Mouse (Mus musculus): Measurements from ENCODE around the gene Slc1a3. TPM values are rescaled to one million over a fixed set of nuclear protein-coding genes. Genes with fewer than 3 reads are reported as not detected.
A peak's percentile ranks its signal among the peaks of the same experiment; 100 is the strongest.

Gene Slc1a3
- polyA plus RNA-seq (2014; fragmentation: Nextera tagmentation; extraction: Ambion mirVana) = 48.7 and 49.3 TPM in 2 replicates

DNA sequence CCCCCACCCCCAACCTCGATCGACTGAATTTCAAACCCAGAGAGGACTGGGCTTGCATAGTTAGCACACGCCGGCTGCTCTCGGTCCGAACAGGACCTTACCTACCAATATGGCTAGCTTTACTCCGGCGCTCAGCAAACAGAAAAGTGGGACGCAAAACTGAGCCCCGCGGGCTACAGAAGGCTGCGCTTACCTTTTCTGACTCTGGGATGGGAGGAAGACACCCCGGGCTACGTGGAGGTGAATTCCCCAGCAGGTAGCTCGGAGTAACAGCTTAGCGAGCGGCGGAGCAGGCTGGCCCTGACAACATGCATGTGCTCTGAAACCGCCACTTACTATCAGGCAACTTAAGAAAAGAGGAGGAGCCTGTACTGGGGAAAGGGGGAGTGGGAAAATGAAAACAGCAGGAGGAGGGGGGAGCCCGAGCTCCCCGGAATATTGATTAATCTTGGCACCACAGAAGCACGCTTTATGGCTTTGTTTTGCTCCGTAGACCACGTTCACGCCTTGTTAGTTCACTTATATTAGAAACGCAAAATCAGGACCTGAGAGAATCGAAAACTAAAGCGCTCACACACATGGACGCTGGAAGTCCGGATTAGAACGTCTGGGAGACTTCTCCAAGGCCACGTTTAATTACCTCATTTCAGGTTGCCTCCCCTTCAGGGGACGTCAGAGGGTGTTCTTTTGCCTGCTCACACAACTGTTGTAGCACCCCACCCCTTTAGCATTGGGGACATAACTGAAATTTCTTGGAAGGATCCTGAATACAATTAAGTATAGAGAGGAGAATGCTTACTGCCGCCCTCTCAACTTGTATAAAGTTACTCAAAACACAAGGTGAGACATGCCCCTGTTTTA lies at the start of gene Slc1a3:
TSS of gene Slc1a3 (minus strand) at position 619 of the 861 bp plus-strand sequence.
- Histone ChIP-seq H3K27me3 (ENCODE audit: control insufficient read depth, insufficient read depth, low read length) (no peaks in the 10 kb centered on the region; the same call in 1 of the 2 replicates), H3K4me2 (ENCODE audit: low read depth, low read length, severe bottlenecking) (peak within 1 kb of the TSS; percentile 91), H3K27ac (ENCODE audit: low read depth, low read length) (no peak within 1 kb of the TSS), H3K9me3 (ENCODE audit: control insufficient read depth, low read length) (no peaks in the 10 kb centered on the region), H3K9ac (ENCODE audit: low read length) (peak within 1 kb of the TSS; percentile 72), H3K4me1 (replicated peaks; ENCODE audit: control insufficient read depth, insufficient read depth, low read length) (peaks cover 2% of the 10 kb centered on the region; the same call in 1 of the 2 replicates), H3K36me3 (ENCODE audit: control insufficient read depth, insufficient read depth, low read length) (no peaks in the 10 kb centered on the region; the same call in 1 of the 2 replicates), H3K4me3 (ENCODE audit: low read depth, low read length) (peak within 1 kb of the TSS; percentile 62)
- ATAC-seq (replicated peaks; ENCODE audit: low FRiP score) (peak; percentile 94), DNase-seq (ENCODE audit: low spot score) (peak; percentile 71)
- WGBS = under 1% methylated on average over 34 of the region's 34 CpGs

DNA sequence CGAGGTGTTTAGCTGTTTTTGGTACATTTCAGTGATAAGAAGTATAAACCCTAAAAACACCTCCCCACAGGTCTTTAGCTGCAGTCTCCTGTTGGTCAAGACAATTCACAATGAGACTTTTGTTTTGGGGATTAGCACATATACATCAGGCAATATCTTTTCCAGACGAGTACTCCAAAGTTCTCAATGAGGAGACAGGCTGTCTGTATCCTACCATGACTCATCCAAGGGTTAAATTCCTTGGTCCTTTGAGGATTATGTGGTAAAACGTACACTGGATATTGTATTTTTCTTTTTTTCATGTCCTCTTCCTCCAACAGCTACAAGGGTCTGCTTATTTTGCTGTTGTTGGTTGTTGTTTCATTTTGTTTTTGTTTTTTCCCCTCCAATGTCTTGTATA lies 48.5 kb upstream of the Slc1a3 start:
- 65% methylated on average over 3 of the region's 3 CpGs for WGBS
- Histone ChIP-seq H3K4me3 (ENCODE audit: low read depth, low read length) (no peak overlapping the region), H3K9me3 (ENCODE audit: control insufficient read depth, low read length) (no peaks in the 10 kb centered on the region), H3K9ac (ENCODE audit: low read length) (no peak overlapping the region), H3K4me2 (ENCODE audit: low read depth, low read length, severe bottlenecking) (no peak overlapping the region), H3K27me3 (ENCODE audit: control insufficient read depth, insufficient read depth, low read length) (no peaks in the 10 kb centered on the region), H3K36me3 (ENCODE audit: control insufficient read depth, insufficient read depth, low read length) (no peaks in the 10 kb centered on the region), H3K4me1 (replicated peaks; ENCODE audit: control insufficient read depth, insufficient read depth, low read length) (no peaks in the 10 kb centered on the region), H3K27ac (ENCODE audit: low read depth, low read length) (no peak overlapping the region)
- ATAC-seq (replicated peaks; ENCODE audit: low FRiP score) (no peak), DNase-seq (ENCODE audit: low spot score) (no peak)

DNA sequence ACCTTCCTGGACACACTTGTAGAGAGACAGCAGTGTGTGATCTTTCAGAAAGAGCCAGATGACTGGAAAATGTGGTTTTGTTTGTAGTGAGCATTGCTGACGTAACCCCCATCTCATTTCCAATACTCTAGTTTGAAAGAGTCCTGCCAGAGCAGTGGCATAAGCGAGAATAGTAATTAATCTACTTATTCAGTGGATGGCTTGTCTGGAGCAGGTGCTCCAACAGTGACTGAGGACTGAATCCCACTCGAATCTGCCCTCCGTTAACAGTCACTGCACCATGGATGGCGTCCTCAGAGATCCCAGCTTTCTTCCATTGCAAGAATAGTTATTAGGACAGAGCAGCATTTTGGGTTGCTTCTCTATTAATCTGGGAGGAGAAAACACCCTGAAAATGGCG lies 45.9 kb upstream of the Slc1a3 start:
- Histone ChIP-seq H3K4me1 (replicated peaks; ENCODE audit: control insufficient read depth, insufficient read depth, low read length) (no peaks in the 10 kb centered on the region), H3K27ac (ENCODE audit: low read depth, low read length) (no peak overlapping the region), H3K4me3 (ENCODE audit: low read depth, low read length) (no peak overlapping the region), H3K4me2 (ENCODE audit: low read depth, low read length, severe bottlenecking) (no peak overlapping the region), H3K9ac (ENCODE audit: low read length) (no peak overlapping the region), H3K9me3 (ENCODE audit: control insufficient read depth, low read length) (no peaks in the 10 kb centered on the region), H3K36me3 (ENCODE audit: control insufficient read depth, insufficient read depth, low read length) (no peaks in the 10 kb centered on the region), H3K27me3 (ENCODE audit: control insufficient read depth, insufficient read depth, low read length) (no peaks in the 10 kb centered on the region)
- 72% methylated on average over 6 of the region's 6 CpGs for WGBS
- ATAC-seq (replicated peaks; ENCODE audit: low FRiP score) (no peak), DNase-seq (ENCODE audit: low spot score) (no peak)

DNA sequence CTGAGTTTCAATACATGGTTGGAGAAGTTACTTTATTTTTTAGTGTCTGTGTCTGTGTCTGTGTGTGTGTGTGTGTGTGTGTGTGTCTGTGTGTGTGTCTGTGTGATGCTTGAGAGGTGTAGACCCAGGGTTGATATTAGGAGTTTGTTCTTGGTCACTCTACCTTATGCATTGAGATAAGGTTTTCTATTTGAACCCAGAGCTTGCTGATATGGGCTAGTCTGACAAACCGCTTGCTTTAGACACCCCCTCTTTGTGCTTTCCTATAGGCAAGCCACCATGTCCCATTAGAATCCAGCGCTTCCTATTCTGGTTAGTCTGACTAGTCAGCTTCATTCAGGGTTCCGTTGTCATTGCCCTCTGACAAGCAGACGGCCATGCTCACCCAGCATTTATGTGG lies 39.2 kb upstream of the Slc1a3 start:
- ATAC-seq (replicated peaks; ENCODE audit: low FRiP score) (no peak), DNase-seq (ENCODE audit: low spot score) (no peak)
- WGBS = 91% methylated on average over 4 of the region's 4 CpGs
- Histone ChIP-seq H3K9me3 (ENCODE audit: control insufficient read depth, low read length) (no peaks in the 10 kb centered on the region), H3K27me3 (ENCODE audit: control insufficient read depth, insufficient read depth, low read length) (no peaks in the 10 kb centered on the region), H3K4me2 (ENCODE audit: low read depth, low read length, severe bottlenecking) (no peak overlapping the region), H3K4me1 (replicated peaks; ENCODE audit: control insufficient read depth, insufficient read depth, low read length) (no peaks in the 10 kb centered on the region), H3K4me3 (ENCODE audit: low read depth, low read length) (no peak overlapping the region), H3K9ac (ENCODE audit: low read length) (no peak overlapping the region), H3K36me3 (ENCODE audit: control insufficient read depth, insufficient read depth, low read length) (no peaks in the 10 kb centered on the region), H3K27ac (ENCODE audit: low read depth, low read length) (no peak overlapping the region)

DNA sequence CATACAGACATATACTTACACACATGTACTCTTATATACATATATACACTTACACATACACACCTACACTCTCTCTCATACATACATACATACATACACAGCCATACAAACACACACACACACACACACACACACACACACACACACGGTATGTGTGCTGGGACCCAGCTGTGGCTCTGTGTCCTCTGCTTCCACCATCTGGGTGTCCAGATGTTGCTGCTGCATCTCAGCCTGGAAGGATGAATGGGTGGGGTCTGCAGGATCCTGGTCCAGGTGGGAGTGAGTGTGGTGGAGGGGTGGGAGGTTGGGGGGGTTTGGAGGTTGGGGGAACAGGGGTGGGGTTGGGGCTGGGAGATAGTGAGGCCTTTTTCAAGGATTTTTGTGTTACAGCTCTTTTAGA lies 38.2 kb upstream of the Slc1a3 start:
- Histone ChIP-seq H3K9ac (ENCODE audit: low read length) (no peak overlapping the region), H3K9me3 (ENCODE audit: control insufficient read depth, low read length) (no peaks in the 10 kb centered on the region), H3K36me3 (ENCODE audit: control insufficient read depth, insufficient read depth, low read length) (no peaks in the 10 kb centered on the region), H3K4me2 (ENCODE audit: low read depth, low read length, severe bottlenecking) (no peak overlapping the region), H3K4me1 (replicated peaks; ENCODE audit: control insufficient read depth, insufficient read depth, low read length) (no peaks in the 10 kb centered on the region), H3K4me3 (ENCODE audit: low read depth, low read length) (no peak overlapping the region), H3K27ac (ENCODE audit: low read depth, low read length) (no peak overlapping the region), H3K27me3 (ENCODE audit: control insufficient read depth, insufficient read depth, low read length) (no peaks in the 10 kb centered on the region)
- 93% methylated on average over 1 of the region's 1 CpGs for WGBS
- DNase-seq (ENCODE audit: low spot score) (no peak), ATAC-seq (replicated peaks; ENCODE audit: low FRiP score) (no peak)

DNA sequence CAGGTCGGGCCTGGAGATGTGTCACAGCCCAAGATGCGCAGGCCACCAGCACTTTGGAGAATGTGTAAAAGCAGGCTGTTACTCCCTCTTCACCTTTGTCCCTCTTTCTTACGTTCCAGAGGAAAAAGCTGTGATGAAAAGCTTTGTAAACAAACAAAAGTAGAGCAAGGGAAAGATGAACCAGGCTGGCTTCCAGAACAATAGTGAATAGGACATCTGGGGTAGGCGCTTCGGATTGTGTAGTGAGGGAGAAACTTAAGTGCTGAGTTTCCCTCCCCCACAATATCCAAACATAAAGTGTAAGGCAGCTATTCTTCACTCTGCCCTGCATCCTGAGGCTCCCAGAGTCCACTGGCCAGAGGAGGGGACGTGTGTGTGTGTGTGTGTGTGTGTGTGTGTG lies 31.0 kb upstream of the Slc1a3 start:
- Histone ChIP-seq H3K9me3 (ENCODE audit: control insufficient read depth, low read length) (no peaks in the 10 kb centered on the region), H3K27ac (ENCODE audit: low read depth, low read length) (no peak overlapping the region), H3K9ac (ENCODE audit: low read length) (no peak overlapping the region), H3K4me1 (replicated peaks; ENCODE audit: control insufficient read depth, insufficient read depth, low read length) (0 out of 2 replicates have a peak, but pooled peaks cover 3% of the 10 kb centered on the region), H3K36me3 (ENCODE audit: control insufficient read depth, insufficient read depth, low read length) (no peaks in the 10 kb centered on the region), H3K27me3 (ENCODE audit: control insufficient read depth, insufficient read depth, low read length) (no peaks in the 10 kb centered on the region), H3K4me2 (ENCODE audit: low read depth, low read length, severe bottlenecking) (no peak overlapping the region), H3K4me3 (ENCODE audit: low read depth, low read length) (no peak overlapping the region)
- no peak for ATAC-seq (replicated peaks; ENCODE audit: low FRiP score)
- 51% methylated on average over 6 of the region's 6 CpGs for WGBS
- DNase-seq (ENCODE audit: low spot score) = no peak

DNA sequence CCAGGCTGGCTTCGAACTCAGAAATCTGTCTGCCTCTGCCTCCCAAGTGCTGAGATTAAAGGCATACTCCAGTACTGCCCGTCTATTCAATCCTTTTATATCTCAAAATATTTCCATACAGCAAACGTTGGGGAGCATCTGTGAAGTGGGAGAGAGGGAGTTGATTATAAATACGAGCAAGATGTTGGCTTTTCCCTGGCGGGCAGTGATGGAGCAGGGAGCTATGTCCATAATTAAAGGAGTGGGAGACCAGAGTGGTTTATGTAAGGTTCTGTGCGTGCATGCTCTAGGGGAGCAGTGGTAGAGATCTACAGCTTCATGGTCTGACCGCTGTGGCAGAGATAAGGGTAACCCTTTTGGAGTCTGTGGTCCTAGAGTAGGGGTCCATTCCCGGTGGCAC lies 30.2 kb upstream of the Slc1a3 start:
- no peak overlapping the region for H3K4me3 ChIP-seq (ENCODE audit: low read depth, low read length)
- ATAC-seq (replicated peaks; ENCODE audit: low FRiP score) (no peak), DNase-seq (ENCODE audit: low spot score) (no peak)
- no peaks in the 10 kb centered on the region for H3K9me3 ChIP-seq (ENCODE audit: control insufficient read depth, low read length)
- 98% methylated on average over 8 of the region's 8 CpGs for WGBS
- no peaks in the 10 kb centered on the region for H3K27me3 ChIP-seq (ENCODE audit: control insufficient read depth, insufficient read depth, low read length)
- H3K4me1 ChIP-seq (replicated peaks; ENCODE audit: control insufficient read depth, insufficient read depth, low read length) = 0 out of 2 replicates have a peak, but pooled peaks cover 3% of the 10 kb centered on the region
- no peak overlapping the region for H3K9ac ChIP-seq (ENCODE audit: low read length)
- no peak overlapping the region for H3K27ac ChIP-seq (ENCODE audit: low read depth, low read length)
- no peak overlapping the region for H3K4me2 ChIP-seq (ENCODE audit: low read depth, low read length, severe bottlenecking)
- H3K36me3 ChIP-seq (ENCODE audit: control insufficient read depth, insufficient read depth, low read length) = no peaks in the 10 kb centered on the region

DNA sequence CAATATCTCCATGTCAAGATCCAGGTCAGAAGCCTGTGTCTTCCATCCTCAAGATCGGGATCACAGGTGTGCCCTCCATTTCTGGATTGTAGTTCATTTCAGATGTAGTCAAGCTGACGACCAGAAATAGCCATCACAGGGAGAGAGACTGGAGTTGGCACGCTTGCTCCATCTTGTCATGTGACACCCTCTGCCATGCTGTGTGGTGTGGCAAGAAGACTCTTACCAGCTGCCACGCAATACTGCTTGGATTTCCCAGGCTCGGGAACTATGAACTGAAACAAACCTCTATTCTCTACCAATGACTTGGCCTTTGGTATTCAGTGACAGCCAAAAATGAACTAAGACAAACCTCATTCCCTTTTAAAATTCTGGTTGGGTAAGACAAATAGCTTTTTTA lies 27.6 kb upstream of the Slc1a3 start:
- Histone ChIP-seq H3K9ac (ENCODE audit: low read length) (no peak overlapping the region), H3K27ac (ENCODE audit: low read depth, low read length) (no peak overlapping the region), H3K4me1 (replicated peaks; ENCODE audit: control insufficient read depth, insufficient read depth, low read length) (peaks cover 6% of the 10 kb centered on the region), H3K4me3 (ENCODE audit: low read depth, low read length) (no peak overlapping the region), H3K9me3 (ENCODE audit: control insufficient read depth, low read length) (no peaks in the 10 kb centered on the region; the same call in 1 of the 2 replicates), H3K36me3 (ENCODE audit: control insufficient read depth, insufficient read depth, low read length) (no peaks in the 10 kb centered on the region), H3K27me3 (ENCODE audit: control insufficient read depth, insufficient read depth, low read length) (no peaks in the 10 kb centered on the region), H3K4me2 (ENCODE audit: low read depth, low read length, severe bottlenecking) (no peak overlapping the region)
- ATAC-seq (replicated peaks; ENCODE audit: low FRiP score) (no peak), DNase-seq (ENCODE audit: low spot score) (no peak)
- WGBS = 89% methylated on average over 5 of the region's 5 CpGs

DNA sequence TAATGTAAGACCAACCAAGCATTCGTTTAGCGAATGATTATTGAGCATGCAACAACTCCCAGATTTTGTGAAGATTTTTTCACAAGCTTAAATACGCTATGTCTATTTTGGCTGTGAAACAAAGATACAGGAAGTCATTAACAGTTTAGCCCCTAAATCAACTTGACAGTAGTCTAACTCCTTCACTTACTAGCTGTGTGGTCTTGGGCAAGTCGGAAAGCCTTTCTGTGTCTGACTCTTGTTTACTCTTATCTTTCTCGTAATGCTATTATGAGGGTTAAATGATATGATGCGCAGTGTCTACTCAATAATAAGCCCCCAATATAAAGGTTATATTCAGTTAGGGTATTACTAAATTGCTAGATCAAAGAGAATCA lies 23.8 kb upstream of the Slc1a3 start:
- Histone ChIP-seq H3K9ac (ENCODE audit: low read length) (no peak overlapping the region), H3K27me3 (ENCODE audit: control insufficient read depth, insufficient read depth, low read length) (no peaks in the 10 kb centered on the region), H3K27ac (ENCODE audit: low read depth, low read length) (peak overlapping the region; percentile 1; the same call in 1 of the 2 replicates), H3K4me2 (ENCODE audit: low read depth, low read length, severe bottlenecking) (no peak overlapping the region), H3K36me3 (ENCODE audit: control insufficient read depth, insufficient read depth, low read length) (no peaks in the 10 kb centered on the region), H3K9me3 (ENCODE audit: control insufficient read depth, low read length) (no peaks in the 10 kb centered on the region; the same call in 1 of the 2 replicates), H3K4me1 (replicated peaks; ENCODE audit: control insufficient read depth, insufficient read depth, low read length) (peaks cover 4% of the 10 kb centered on the region), H3K4me3 (ENCODE audit: low read depth, low read length) (no peak overlapping the region)
- ATAC-seq (replicated peaks; ENCODE audit: low FRiP score) (no peak), DNase-seq (ENCODE audit: low spot score) (no peak)
- WGBS = 83% methylated on average over 6 of the region's 6 CpGs

Data from forebrain, embryonic 11.5 days (tissue).